Mouse (Mus musculus) kidney, adult 2 months (tissue): ENCODE measurements around the gene Ssx2ip.

Experiments used
- CTCF ChIP-seq: fragments of 200-500 bp; conservative IDR thresholded peaks from 2 replicates; pipeline ENCODE4 v1.5.1; 2011; ENCODE audit warnings: low read depth, mild to moderate bottlenecking, control low read depth, low read length, moderate library complexity, mixed read lengths; ENCODE audit not compliant: insufficient read depth, insufficient read length
- POLR2A ChIP-seq: fragments of 200-500 bp; IDR thresholded peaks from one replicate; pipeline ENCODE4 v1.6.1; 2011; ENCODE audit warnings: low read depth, low read length, control low read depth

GRCm38 (mm10) chr3:146462939-146463338 lies 58.5 kb downstream of the Ssx2ip start:
- TF ChIP-seq CTCF (no peak), POLR2A (no peak)
